Mouse (Mus musculus): ENCODE measurements around the gene Slc6a5.

DNA sequence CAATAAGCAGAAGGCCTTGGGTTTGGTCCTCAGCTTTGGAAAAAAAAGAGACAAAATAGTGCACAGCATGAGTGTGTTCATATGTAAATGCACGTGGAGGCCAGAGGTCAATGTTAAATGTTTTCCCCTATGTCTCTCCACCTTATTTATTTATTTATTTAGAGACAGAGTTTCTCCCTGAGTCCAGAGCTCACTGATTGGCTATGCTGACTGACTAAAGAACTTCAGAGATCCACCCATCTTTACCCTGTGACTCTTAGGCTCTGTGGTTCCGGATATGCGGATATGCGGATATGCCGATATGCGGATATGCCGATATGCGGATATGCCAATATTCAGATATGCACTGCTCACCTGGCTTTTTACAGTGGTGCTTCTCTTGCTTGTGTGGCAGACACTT is 76.0 kb downstream of the Slc6a5 start:
- TF ChIP-seq CTCF (IDR thresholded peaks at IDR 0.05; ENCODE audit: control insufficient read depth, insufficient read depth, insufficient read length) = no peak
- no peak for TF ChIP-seq USF1 (IDR thresholded peaks at IDR 0.05; ENCODE audit: low read depth)
- no peak for TF ChIP-seq CEBPB (IDR thresholded peaks at IDR 0.05; ENCODE audit: low read depth)
- no peak for TF ChIP-seq MAX (IDR thresholded peaks at IDR 0.05)
- TF ChIP-seq MYOD1 (IDR thresholded peaks at IDR 0.05; ENCODE audit: control insufficient read depth, insufficient read length, low read depth) = no peak
- no peak for TF ChIP-seq MYOG (IDR thresholded peaks at IDR 0.05; ENCODE audit: control insufficient read depth, extremely low read depth, insufficient read length)
